Mouse (Mus musculus) heart, embryonic 16.5 days (tissue): Measurements from ENCODE around the gene Grik1. TPM values are rescaled to one million over a fixed set of nuclear protein-coding genes. Genes with fewer than 3 reads are reported as not detected.

Experiments used
- ATAC-seq: fragments of 200-750 bp; cut with Nextera tagmentation; replicated peaks from 2 replicates; pipeline ENCODE4 v1.8.0; 2017; ENCODE audit warnings: moderate number of reproducible peaks; ENCODE audit not compliant: insufficient read depth, low FRiP score; ENCODE audit errors: extremely low read depth
- H3K27ac ChIP-seq: fragments of 300-500 bp; sonication (generic); 2 replicates; pipeline ENCODE4 v1.5.1; 2014; ENCODE audit warnings: mild to moderate bottlenecking, low read length, control low read depth, moderate library complexity
- H3K27me3 ChIP-seq: fragments of 300-500 bp; sonication (generic); 2 replicates; pipeline ENCODE4 v1.6.1; 2014; ENCODE audit warnings: low read length, mixed read lengths; ENCODE audit not compliant: control insufficient read depth, insufficient read depth
- H3K36me3 ChIP-seq: fragments of 300-500 bp; sonication (generic); 2 replicates; pipeline ENCODE4 v1.6.1; 2014; ENCODE audit not compliant: control insufficient read depth, insufficient read depth
- H3K4me1 ChIP-seq: fragments of 300-500 bp; sonication (generic); 2 replicates; pipeline ENCODE4 v1.6.1; 2014; ENCODE audit warnings: low read length, mixed read lengths; ENCODE audit not compliant: control insufficient read depth, insufficient read depth
- H3K4me2 ChIP-seq: fragments of 300-500 bp; sonication (generic); 2 replicates; pipeline ENCODE4 v1.6.1; 2014; ENCODE audit warnings: low read depth, mild to moderate bottlenecking, control low read depth, low read length
- H3K4me3 ChIP-seq: fragments of 300-500 bp; sonication (generic); 2 replicates; pipeline ENCODE4 v1.5.1; 2014; ENCODE audit warnings: mild to moderate bottlenecking, control low read depth, low read length
- H3K9ac ChIP-seq: fragments of 300-500 bp; sonication (generic); 2 replicates; pipeline ENCODE4 v1.6.1; 2014; ENCODE audit warnings: low read length, control low read depth
- H3K9me3 ChIP-seq: fragments of 300-500 bp; sonication (generic); replicated peaks from 2 replicates; pipeline ENCODE4 v1.6.1; 2016; ENCODE audit warnings: low read length; ENCODE audit not compliant: control insufficient read depth
- WGBS: fragments of 180-500 bp; shearing (Covaris S2); extraction: QIAGEN DNeasy Blood & Tissue Kit; methylation state at CpG from one replicate; pipeline ENCODE4 v1.1.7; 2014; 5-methylcytosine and 5-hydroxymethylcytosine counted together
- polyA plus RNA-seq: library from polyadenylated mRNA; unstranded; fragments of >200 nt; fragmentation: Nextera tagmentation; extraction: Ambion mirVana; gene quantifications from 2 replicates; pipeline ENCODE4 v1.2.1, GENCODE M21; 2015

Grik1 gene
- polyA plus RNA-seq, 1 experiment from 2014 or later, result 0.34 TPM

- ATAC-seq, result no peak
- 78% methylated on average over 1 of the region's 1 CpGs for WGBS
- no peaks in the 10 kb centered on the region for H3K9me3 ChIP-seq
- no peak overlapping the region for H3K9ac ChIP-seq
- H3K27me3 ChIP-seq, result no peaks in the 10 kb centered on the region
- no peak overlapping the region for H3K27ac ChIP-seq
- no peaks in the 10 kb centered on the region for H3K4me1 ChIP-seq
- H3K4me2 ChIP-seq, result no peak overlapping the region
- H3K4me3 ChIP-seq, result no peak overlapping the region
- H3K36me3 ChIP-seq, result no peaks in the 10 kb centered on the region
These were observed 355.4 kb downstream of the Grik1 start for GRCm38 (mm10) chr16:87934685-87935084.

- Histone ChIP-seq H3K36me3 (no peaks in the 10 kb centered on the region), H3K4me2 (no peak overlapping the region), H3K4me1 (no peaks in the 10 kb centered on the region), H3K27me3 (no peaks in the 10 kb centered on the region), H3K9ac (no peak overlapping the region), H3K4me3 (no peak overlapping the region), H3K27ac (no peak overlapping the region), H3K9me3 (no peaks in the 10 kb centered on the region)
- 84% methylated on average over 2 of the region's 2 CpGs for WGBS
- ATAC-seq, result no peak
These were observed 358.7 kb downstream of the Grik1 start for GRCm38 (mm10) chr16:87931358-87931757.

- H3K9ac ChIP-seq, result no peak overlapping the region
- H3K4me1 ChIP-seq, result no peaks in the 10 kb centered on the region
- no peaks in the 10 kb centered on the region for H3K36me3 ChIP-seq
- no peak overlapping the region for H3K4me2 ChIP-seq
- 81% methylated on average over 3 of the region's 3 CpGs for WGBS
- H3K27ac ChIP-seq, result no peak overlapping the region
- ATAC-seq, result no peak
- no peaks in the 10 kb centered on the region for H3K9me3 ChIP-seq
- no peaks in the 10 kb centered on the region for H3K27me3 ChIP-seq
- no peak overlapping the region for H3K4me3 ChIP-seq
These were observed 359.5 kb downstream of the Grik1 start for GRCm38 (mm10) chr16:87930519-87930918.

- no peaks in the 10 kb centered on the region for H3K4me1 ChIP-seq
- no peaks in the 10 kb centered on the region for H3K36me3 ChIP-seq
- no peak overlapping the region for H3K9ac ChIP-seq
- WGBS, result 30% methylated on average over 1 of the region's 1 CpGs
- H3K4me2 ChIP-seq, result no peak overlapping the region
- H3K27me3 ChIP-seq, result no peaks in the 10 kb centered on the region
- no peak overlapping the region for H3K4me3 ChIP-seq
- no peak for ATAC-seq
- no peak overlapping the region for H3K27ac ChIP-seq
- no peaks in the 10 kb centered on the region for H3K9me3 ChIP-seq
These were observed 361.4 kb downstream of the Grik1 start for GRCm38 (mm10) chr16:87928671-87929070.

- H3K9me3 ChIP-seq, result no peaks in the 10 kb centered on the region
- no peak overlapping the region for H3K4me3 ChIP-seq
- no peak overlapping the region for H3K4me2 ChIP-seq
- H3K9ac ChIP-seq, result no peak overlapping the region
- no peaks in the 10 kb centered on the region for H3K4me1 ChIP-seq
- no peak for ATAC-seq
- H3K27me3 ChIP-seq, result no peaks in the 10 kb centered on the region
- H3K36me3 ChIP-seq, result no peaks in the 10 kb centered on the region
- WGBS, result 80% methylated on average over 4 of the region's 4 CpGs
- no peak overlapping the region for H3K27ac ChIP-seq
These were observed 372.2 kb downstream of the Grik1 start for GRCm38 (mm10) chr16:87917897-87918296.

- Histone ChIP-seq H3K9me3 (no peaks in the 10 kb centered on the region), H3K4me3 (no peak overlapping the region), H3K9ac (no peak overlapping the region), H3K4me1 (no peaks in the 10 kb centered on the region), H3K4me2 (no peak overlapping the region), H3K36me3 (no peaks in the 10 kb centered on the region), H3K27ac (no peak overlapping the region), H3K27me3 (no peaks in the 10 kb centered on the region)
- ATAC-seq, result no peak
- WGBS, result 25% methylated on average over 1 of the region's 1 CpGs
These were observed 372.9 kb downstream of the Grik1 start for GRCm38 (mm10) chr16:87917157-87917546.

- WGBS, result 54% methylated on average over 6 of the region's 6 CpGs
- no peaks in the 10 kb centered on the region for H3K9me3 ChIP-seq
- H3K36me3 ChIP-seq, result no peaks in the 10 kb centered on the region
- H3K4me2 ChIP-seq, result no peak overlapping the region
- no peak overlapping the region for H3K4me3 ChIP-seq
- H3K9ac ChIP-seq, result no peak overlapping the region
- no peaks in the 10 kb centered on the region for H3K27me3 ChIP-seq
- H3K27ac ChIP-seq, result no peak overlapping the region
- H3K4me1 ChIP-seq, result no peaks in the 10 kb centered on the region
- no peak for ATAC-seq
These were observed 373.6 kb downstream of the Grik1 start for GRCm38 (mm10) chr16:87916209-87917156.

GRCm38 (mm10) chr16:87915156-87915555 is 374.9 kb downstream of the Grik1 start:
- no peak overlapping the region for H3K4me2 ChIP-seq
- no peak overlapping the region for H3K4me3 ChIP-seq
- no peaks in the 10 kb centered on the region for H3K9me3 ChIP-seq
- H3K9ac ChIP-seq, result no peak overlapping the region
- ATAC-seq, result no peak
- no peaks in the 10 kb centered on the region for H3K4me1 ChIP-seq
- no peaks in the 10 kb centered on the region for H3K27me3 ChIP-seq
- H3K36me3 ChIP-seq, result no peaks in the 10 kb centered on the region
- WGBS, result 68% methylated on average over 4 of the region's 4 CpGs
- no peak overlapping the region for H3K27ac ChIP-seq

GRCm38 (mm10) chr16:87913781-87914180 is 376.3 kb downstream of the Grik1 start:
- H3K27me3 ChIP-seq, result no peaks in the 10 kb centered on the region
- no peak overlapping the region for H3K4me3 ChIP-seq
- 85% methylated on average over 5 of the region's 5 CpGs for WGBS
- H3K27ac ChIP-seq, result no peak overlapping the region
- no peak for ATAC-seq
- no peaks in the 10 kb centered on the region for H3K4me1 ChIP-seq
- H3K36me3 ChIP-seq, result no peaks in the 10 kb centered on the region
- H3K9ac ChIP-seq, result no peak overlapping the region
- H3K4me2 ChIP-seq, result no peak overlapping the region
- no peaks in the 10 kb centered on the region for H3K9me3 ChIP-seq
